Mouse (Mus musculus) cerebellum, adult 8-10 months (tissue): ENCODE measurements around the gene Mapk8ip2.

Experiments
- DNase-seq: peaks from one replicate; pipeline ENCODE4 v3.0.0; 2022

Mapk8ip2 gene

DNA sequence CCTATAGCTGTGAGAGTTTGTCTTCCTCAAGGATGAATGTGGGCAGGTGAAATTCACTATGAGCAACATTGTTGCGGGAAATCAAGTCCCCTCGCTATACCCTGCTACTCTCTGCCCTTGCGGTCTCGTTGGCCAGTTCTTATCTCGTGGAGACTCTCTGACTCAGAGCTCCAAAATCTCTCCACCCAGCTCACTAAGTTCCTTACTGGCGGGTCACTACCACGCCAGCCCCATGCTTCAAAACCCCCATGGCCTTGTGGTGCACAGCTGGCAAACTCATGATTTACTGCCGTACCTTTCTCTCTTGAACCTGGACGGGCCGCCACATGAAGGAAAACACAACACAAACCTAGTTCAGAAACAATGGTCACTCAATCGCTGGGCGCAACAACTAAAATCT lies 34.5 kb downstream of the Mapk8ip2 start:
- DNase-seq: no peak

DNA sequence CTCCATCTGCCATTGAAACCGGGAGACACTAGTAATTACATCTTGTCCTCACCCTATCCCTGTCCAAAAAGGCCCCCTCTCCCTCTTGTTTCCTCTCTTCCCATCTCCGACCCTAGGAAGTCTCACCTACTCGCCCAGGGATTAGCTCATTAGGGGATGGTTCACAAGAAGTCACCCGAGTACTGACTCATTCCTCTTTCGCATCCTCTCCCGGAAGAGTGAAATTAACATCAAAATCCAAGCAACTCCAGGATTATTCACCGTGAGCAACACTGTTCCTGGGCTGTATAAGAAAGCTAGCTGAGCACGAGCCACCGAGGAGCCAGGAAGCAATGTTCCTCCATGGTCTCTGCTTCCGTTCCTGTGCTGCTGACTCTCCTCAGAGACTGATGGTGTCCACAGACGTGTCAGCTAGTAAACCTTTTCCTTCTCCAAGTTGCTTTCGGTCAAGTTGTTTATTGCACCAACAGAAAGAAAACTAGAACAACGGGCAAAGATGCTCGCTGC lies 35.0 kb downstream of the Mapk8ip2 start:
- DNase-seq: no peak

DNA sequence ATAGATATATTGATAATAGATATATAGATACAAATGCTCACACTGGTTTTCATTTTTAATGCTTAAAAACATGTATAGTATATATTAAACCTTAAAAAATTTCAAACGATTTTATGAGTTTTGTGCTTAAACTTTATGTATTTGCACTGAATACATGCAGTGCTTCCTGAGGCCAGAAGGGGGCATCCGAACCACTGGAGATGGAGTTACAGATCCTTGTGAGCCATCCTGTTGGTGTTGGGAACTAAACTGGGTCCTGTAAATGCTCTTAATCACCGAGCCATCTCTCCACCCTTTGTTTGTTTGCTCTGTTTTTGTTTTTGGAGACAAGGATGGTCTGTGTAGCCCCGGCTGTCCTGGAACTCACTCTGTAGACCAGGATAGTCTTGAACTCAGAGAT lies 41.3 kb downstream of the Mapk8ip2 start:
- no peak for DNase-seq

DNA sequence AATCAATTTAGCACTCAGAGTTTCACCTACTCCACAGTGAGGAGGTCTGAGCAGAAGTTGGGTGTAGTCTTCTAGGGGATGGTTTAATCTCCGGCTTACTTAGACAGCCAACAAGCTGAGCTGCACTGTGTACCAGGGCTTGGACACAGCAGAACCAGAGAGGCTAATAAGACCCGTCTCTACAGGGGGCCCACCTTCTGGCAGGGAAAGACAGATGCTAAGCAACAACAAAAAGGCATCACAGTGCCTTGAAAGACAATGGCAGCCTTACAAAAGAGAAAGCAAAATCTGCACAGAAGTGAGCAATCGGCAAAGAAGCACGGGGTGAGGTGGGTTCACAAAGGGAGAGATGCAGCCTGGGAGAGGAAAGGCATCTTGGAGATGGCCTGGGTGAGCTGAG lies 42.4 kb downstream of the Mapk8ip2 start:
- DNase-seq: no peak

DNA sequence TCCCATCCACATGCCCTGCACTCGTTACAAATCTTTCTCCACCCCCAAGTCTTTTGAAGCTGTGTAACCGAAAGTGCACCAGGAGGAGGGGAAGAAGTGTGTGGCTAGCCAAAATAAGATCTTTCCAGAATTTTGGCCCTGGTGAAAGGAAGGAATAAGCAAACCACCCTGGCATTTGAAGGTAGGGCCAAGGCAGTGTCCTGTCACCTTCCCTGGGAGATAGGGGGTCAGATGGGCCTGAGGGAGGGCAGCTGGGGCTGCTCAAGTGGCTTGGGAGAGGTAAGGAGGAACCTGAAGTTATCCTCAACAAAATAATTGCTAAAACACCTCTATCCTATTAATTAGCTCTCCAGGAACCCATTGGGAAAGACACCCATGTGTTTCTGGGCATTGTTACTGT lies 43.1 kb downstream of the Mapk8ip2 start:
- no peak for DNase-seq

DNA sequence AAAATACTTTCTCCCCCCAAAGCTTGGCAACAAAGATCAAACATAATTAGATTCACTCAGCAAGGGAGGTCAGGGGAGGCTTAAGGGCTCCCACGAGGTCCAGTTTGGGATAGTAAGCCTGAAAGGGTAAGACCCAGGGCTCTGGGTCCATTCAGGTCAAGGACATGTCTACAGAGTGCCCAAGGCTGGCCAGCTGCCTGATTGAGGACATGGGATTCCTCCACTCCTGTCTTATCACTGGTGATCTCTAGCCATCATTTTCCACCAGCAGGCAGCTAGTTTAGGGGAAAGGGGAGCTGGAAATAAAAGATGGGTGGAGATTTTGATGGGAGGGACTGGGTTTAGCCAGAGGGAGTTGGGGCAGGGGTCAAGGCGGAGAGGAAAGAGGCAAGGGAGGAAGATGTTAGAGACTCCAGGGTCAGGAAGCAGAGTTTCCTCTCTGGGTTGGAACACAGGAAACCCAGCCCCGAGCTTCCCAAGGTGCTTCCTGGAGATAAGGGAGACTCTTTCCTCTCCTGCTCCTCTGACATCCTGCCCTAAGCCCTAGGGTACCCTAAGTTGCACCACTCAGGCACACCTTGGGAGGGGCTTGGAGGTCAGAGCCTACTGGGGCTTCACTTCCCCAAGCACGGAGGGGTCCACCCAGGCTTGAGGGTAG lies 43.8 kb downstream of the Mapk8ip2 start:
- DNase-seq: no peak

DNA sequence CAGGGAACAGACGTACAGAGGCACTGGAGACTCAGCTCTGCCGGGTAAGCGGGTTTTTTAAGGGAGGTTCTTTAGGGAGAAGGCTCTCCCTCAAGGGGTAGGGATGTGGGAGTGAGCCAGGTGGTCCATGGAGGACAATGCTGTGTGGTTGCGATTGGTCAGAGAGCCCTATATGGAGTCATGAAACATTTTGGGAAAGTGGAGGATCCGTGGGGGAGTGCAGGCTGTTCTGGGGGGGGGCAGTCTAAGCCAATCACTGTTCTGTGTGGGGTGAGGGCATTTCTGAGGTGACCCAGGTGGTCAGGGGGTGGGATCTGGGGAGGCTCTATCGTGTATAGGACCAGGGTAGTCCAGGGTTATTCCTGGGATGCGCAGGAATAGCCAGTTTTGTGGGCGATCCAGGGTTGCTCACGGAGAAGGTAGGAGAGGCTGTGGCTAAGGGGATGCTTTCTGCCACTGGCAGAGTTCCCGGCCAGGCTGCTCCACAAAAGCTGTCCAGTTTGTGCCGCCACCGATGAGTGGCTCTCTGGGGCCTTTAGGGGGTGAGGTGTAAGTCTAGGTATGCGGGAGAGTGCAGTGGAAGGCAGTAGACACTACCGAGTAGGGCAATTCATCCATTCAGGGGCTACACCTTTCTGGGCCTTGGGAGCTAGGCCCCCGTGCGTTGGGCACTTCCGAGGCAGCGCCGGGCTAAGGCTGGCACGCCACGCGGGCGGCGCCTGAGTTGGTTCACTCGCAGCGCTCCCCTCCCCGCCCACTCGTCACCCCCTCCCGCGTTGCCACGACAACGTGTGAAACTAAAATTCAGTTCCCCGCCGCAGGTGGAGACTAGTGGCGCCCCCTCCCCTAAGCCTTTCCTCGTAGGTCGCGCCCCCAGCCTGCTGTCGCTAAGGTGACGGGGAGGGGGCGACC lies 44.6 kb downstream of the Mapk8ip2 start:
- peak; percentile 58 for DNase-seq

DNA sequence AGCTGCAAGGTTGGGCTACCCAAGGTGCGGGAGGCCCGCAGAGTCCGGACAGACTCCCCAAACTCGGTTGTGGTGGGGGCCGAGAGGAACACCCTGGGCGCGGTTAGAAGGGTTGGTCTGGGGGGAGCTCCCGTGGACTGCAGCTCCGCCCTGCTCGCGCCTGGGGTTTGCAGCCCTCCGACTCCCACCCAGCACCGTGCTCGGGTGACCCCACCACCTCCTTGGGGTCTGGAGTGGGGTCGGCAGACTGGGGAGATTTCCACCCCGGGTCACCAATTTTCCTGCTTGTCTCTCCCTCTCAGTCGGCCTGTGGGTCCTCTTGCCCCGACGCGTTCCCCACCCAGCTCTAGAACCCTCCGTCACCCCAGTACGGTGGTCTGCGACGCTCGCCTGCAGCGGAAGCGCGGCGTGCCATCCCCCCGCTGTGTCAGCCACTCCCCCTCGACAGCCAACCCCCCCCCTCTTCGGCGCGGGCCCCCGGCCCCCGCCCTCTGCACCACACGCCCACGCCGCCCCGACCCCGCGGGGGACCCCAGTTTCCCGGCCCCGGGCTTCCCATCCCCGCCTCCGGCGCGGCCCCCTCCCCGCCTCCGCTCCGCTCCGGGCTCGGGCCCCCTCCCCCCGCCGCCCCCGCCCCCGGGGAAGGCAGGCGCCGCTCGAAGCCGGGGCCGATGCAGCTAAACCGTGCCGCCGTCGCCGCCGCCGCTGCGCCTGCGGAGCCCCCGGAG lies 45.4 kb downstream of the Mapk8ip2 start, which contains the start of gene Shank3:
Gene Shank3, plus strand, starts transcription at position 663 of the 728 bp plus-strand sequence.
- no peak for DNase-seq

DNA sequence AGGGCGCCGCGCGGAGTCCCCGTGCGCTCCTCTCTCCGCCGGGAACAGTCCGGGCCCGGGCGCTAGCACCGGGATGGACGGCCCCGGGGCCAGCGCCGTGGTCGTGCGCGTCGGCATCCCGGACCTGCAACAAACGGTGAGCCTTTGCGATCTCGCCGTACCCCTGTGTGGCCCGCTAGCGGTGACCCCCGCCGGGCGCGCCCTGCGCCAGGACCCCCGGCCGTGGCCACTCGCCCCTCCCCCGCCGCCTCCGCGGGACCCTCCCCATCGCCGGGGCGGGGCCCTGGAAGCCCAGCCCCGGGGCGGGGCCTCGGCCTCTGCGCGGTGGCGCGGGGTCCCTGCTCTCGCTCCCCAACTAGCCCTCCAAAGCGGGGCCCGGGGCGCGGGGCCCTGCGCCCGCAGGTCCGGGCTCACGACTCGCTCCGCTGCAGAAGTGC lies 46.1 kb downstream of the Mapk8ip2 start:
- peak; percentile 60 for DNase-seq

DNA sequence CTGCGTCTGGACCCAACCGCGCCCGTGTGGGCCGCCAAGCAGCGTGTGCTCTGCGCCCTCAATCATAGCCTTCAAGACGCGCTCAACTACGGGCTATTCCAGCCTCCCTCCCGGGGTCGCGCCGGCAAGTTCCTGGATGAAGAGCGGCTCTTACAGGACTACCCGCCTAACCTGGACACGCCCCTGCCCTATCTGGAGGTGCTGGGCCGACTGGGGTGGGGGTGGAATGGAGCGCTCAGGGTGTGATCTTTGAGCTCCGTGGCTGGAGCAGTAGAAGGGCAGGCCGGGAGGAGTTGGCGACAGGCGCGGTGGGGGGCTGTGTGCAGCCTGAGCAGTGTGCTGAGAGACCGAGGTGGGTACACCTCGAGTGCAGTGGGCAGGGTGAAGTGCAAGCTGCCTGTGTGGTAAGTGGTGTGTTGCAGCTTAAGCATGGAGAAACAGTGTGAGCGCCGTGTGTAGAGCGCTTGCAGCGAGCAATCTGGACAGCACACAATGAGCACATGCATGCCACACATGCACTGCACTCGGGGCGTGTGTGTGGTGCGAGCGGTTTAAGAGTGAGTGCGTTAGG lies 46.6 kb downstream of the Mapk8ip2 start:
- DNase-seq: peak; percentile 51

DNA sequence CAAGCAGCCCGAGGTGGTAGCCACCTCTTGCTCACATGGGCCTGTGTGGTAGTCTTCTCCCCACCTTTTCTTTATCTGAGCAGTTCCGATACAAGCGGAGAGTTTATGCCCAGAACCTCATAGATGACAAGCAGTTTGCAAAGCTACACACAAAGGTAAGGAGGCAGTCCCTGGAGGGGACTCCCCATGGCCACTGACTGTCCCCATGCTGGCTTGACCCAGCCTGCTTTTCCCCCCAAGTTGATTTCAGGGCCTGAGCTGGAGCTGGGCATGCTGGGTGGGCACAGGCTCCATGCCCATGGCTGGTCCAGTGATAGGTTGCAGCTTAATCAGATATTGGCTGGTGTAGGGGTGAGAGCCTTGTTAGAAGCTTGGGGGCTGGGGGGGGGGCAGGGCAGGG lies 47.6 kb downstream of the Mapk8ip2 start:
- DNase-seq: no peak

DNA sequence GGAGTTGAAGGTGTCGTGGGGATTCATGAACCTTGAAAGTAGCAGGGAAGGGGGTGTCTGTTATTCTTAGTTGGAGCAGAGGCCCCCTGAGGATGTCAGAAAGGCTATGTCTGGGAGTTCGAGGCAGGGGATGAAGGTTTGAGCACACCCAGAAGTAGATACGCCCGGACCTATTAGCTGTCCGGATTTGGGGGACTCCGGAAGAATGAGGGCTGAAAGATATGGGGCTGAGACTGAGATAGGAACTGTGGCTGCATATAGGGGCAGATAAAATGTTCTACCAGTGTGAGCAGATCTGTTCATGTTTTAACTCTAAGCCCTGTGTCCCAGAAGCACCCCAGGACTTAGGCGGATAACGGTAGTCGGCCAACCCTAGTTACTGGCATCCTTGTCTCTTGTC lies 51.1 kb downstream of the Mapk8ip2 start:
- no peak for DNase-seq

DNA sequence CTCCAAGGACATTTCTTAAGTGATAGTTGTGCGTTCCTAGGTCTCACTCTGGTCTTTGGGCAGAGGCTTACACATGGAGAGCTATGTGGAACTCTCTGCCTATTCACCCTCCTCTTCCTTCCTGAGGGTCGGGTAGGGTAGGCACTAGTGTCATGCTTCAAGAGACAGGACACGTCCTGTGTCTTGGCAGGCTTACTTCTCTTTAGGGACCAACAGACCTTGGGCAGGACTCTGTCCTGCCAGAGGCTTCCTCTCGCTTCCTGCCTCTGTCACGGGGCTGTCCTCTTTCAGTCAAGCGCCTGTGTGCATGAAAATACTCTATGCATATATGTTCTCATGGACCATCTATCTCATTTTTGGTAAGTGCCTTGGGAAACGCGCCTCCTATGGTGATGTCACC lies 54.0 kb downstream of the Mapk8ip2 start:
- DNase-seq: no peak

DNA sequence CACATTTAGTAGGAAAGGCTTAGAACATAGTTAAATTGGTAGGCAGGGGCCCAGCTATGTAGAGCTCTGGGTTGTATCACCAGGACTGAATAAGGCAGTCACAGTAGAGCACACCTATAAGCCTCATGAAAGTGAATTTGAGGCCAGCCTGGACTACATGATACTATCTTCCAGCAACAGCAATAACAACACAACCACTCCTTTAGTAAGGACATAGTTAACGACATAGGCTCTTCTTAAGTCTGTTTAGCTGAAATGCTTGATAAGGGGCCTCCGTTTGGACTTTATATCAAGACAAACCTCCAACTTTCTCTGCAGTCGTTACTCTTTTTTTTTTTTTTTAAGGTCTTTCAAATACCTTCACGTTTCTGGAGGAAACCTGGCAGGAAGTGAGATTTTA lies 59.0 kb downstream of the Mapk8ip2 start:
- DNase-seq: no peak
